Mouse (Mus musculus): ENCODE measurements at regions not wholly inside any gene's neighbourhood (a gene's known extent, or its start where the extent isn't known, plus 50 kb on each side); places are given as distances from the start of the nearest gene placed in this dataset.

GRCm38 (mm10) chr3:9181576-9181975, 428.3 kb downstream of the Zfp704 start:
- TF ChIP-seq TAL1 (conservative IDR thresholded peaks at IDR 0.05; ENCODE audit: low read depth, low read length) (no peak), CTCF (IDR thresholded peaks at IDR 0.05; ENCODE audit: low read depth, low read length) (no peak), GATA1 (IDR thresholded peaks at IDR 0.05; ENCODE audit: borderline replicate concordance, low read length) (no peak), GATA2 (IDR thresholded peaks at IDR 0.05; ENCODE audit: borderline replicate concordance, low read depth, low read length) (no peak)
